Mouse (Mus musculus): ENCODE data around the gene Ubiad1. TPM values are rescaled to one million over a fixed set of nuclear protein-coding genes. Genes with fewer than 3 reads are reported as not detected.

Ubiad1 gene
- polyA plus RNA-seq, 1 experiment, result 14.4 TPM

DNA sequence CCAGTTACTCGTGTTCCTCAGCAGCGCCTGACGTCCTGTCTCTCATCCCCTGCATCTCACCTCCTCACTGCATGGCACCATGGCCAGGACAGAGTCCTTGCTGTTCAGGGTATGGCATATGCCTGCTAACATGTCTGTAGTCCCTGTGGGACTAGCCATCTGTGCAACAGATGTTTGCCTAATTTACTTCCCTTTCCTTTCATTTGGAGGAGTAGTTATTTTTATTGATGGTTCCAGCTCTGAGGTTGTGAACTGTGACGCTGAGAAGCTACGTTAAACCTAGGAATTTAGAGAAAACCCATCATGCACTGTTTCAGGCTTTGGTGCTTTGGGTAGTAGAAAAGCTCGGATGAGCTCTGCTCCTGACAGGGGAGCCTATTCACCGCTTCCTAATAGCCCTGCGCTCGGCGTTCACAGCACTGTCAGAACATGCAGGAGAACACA is 26.8 kb upstream of the Ubiad1 start:
- TF ChIP-seq CTCF (IDR thresholded peaks at IDR 0.05; ENCODE audit: borderline replicate concordance, insufficient read depth, low read length) (no peak), POLR2A (IDR thresholded peaks at IDR 0.05; ENCODE audit: low read depth, low read length) (no peak)
- H3K27ac ChIP-seq (ENCODE audit: insufficient read depth, low read length), result no peak overlapping the region
- H3K4me3 ChIP-seq (ENCODE audit: insufficient read depth, low read length), result no peak overlapping the region

DNA sequence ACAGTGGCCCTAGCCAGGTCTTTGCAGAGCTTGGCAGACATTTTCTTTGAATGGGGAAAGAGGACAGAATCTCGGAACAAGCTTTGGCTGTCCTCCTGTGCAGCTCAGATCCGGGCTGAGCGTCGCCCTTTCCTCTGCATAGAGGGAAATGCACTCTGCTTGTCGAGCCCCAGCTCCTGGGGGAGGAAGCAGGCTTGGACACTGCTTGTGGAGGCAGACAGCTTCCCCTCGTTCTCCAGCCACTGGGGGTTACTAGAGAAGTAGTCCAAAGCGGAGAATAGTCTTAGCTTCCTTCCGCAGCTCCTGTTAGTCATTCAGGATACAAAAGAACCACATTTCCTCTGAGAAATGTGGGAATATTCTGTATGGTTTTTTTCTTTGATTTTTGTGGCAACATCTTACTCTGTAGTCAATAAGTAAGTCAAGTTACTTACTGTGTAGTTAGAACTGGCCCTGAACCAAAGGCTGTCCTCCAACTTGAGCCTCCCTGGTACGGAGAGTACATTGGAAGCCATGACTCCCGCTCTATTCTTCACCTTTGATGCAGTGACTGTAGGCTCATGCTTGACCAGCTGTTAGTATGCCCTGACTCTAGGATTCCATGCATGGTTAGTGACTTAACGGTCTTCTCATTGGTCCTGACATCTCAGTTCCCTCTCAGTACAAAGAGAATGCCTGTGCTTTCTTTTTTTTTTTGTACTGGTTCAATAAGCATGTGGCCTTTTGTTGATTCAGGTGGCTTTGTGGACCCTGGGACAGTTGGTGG is 25.1 kb upstream of the Ubiad1 start:
- Histone ChIP-seq H3K4me3 (ENCODE audit: insufficient read depth, low read length) (no peak overlapping the region), H3K4me1 (ENCODE audit: control insufficient read depth, insufficient read depth, low read length) (no peaks in the 10 kb centered on the region), H3K27ac (ENCODE audit: insufficient read depth, low read length) (no peak overlapping the region)
- no peak for TF ChIP-seq POLR2A (IDR thresholded peaks at IDR 0.05; ENCODE audit: low read depth, low read length)
- TF ChIP-seq CTCF (IDR thresholded peaks at IDR 0.05; ENCODE audit: borderline replicate concordance, insufficient read depth, low read length), result no peak

More for the DNA sequence above, 26.8 kb upstream of the Ubiad1 start:
- H3K4me1 ChIP-seq (ENCODE audit: control insufficient read depth, insufficient read depth, low read length), result no peaks in the 10 kb centered on the region

DNA sequence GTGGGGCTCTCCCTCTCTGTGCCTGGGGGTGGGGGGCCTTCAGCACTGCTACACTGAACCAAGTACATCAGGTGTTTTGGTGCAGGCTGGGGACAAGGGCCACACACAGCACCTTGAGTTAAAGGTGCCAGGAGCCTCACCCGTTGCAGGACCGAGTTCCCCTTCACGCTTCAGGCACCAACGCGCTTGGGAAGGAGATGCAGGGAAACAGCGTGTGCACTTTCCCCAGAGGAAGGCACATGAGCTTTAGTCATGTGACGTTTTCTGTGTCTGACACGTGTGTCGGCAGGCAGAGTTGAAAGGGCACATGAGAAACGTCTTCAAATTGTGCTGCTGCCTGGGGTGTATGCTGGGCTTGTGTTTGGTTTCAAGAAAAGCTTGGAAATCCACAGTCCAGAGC is 23.8 kb upstream of the Ubiad1 start:
- TF ChIP-seq POLR2A (IDR thresholded peaks at IDR 0.05; ENCODE audit: low read depth, low read length) (no peak), CTCF (IDR thresholded peaks at IDR 0.05; ENCODE audit: borderline replicate concordance, insufficient read depth, low read length) (no peak)
- Histone ChIP-seq H3K4me1 (ENCODE audit: control insufficient read depth, insufficient read depth, low read length) (no peaks in the 10 kb centered on the region), H3K4me3 (ENCODE audit: insufficient read depth, low read length) (no peak overlapping the region), H3K27ac (ENCODE audit: insufficient read depth, low read length) (no peak overlapping the region)

DNA sequence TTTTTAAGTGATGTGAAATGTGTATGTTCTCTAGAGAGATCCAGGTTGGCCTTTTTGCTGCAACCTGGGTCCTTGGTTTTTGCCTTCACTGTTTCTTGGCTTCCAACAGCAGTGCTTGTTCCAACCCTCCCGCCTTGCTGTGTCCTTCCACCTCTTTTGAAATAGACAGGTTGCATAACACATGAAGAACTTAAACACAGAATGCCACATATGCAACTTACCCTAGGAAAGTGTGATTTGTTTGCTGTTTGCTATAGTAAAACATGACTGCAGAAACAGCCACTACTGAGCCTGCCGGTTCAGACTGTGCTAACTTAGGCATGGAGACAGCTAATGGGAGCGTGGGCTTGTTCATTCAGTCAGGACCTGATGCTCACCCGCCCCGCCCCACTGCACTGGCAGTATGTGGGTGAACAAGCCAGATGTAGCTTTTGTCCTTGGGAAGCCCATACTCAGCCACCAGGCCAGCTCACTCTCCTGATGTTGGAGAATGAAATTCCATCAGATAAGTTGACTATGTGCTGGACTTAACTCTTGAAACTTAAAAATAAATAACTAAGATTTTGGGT is 22.0 kb upstream of the Ubiad1 start:
- Histone ChIP-seq H3K4me3 (ENCODE audit: insufficient read depth, low read length) (no peak overlapping the region), H3K27ac (ENCODE audit: insufficient read depth, low read length) (no peak overlapping the region), H3K4me1 (ENCODE audit: control insufficient read depth, insufficient read depth, low read length) (no peaks in the 10 kb centered on the region)
- no peak for TF ChIP-seq CTCF (IDR thresholded peaks at IDR 0.05; ENCODE audit: borderline replicate concordance, insufficient read depth, low read length)
- TF ChIP-seq POLR2A (IDR thresholded peaks at IDR 0.05; ENCODE audit: low read depth, low read length), result no peak

DNA sequence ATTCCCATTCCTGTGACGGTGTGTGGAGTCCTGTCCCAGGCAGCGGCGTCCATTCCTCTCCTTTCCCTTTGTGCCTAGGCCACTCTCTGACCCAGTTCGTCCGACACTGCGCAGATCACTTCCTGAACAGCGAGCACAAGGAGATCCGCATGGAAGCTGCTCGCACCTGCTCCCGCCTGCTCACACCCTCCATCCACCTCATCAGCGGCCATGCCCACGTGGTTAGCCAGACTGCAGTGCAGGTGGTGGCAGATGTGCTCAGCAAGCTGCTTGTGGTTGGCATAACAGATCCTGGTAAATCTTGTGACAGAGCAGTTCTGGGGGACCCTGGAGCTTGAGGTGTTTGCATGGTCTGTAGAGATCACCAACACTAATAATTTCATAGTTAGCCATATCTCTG is 20.3 kb upstream of the Ubiad1 start:
- Histone ChIP-seq H3K4me3 (ENCODE audit: insufficient read depth, low read length) (no peak overlapping the region), H3K27ac (ENCODE audit: insufficient read depth, low read length) (no peak overlapping the region), H3K4me1 (ENCODE audit: control insufficient read depth, insufficient read depth, low read length) (no peaks in the 10 kb centered on the region)
- TF ChIP-seq POLR2A (IDR thresholded peaks at IDR 0.05; ENCODE audit: low read depth, low read length), result no peak
- TF ChIP-seq CTCF (IDR thresholded peaks at IDR 0.05; ENCODE audit: borderline replicate concordance, insufficient read depth, low read length), result no peak

GRCm38 (mm10) chr4:148464301-148464700 is 19.7 kb upstream of the Ubiad1 start:
- no peaks in the 10 kb centered on the region for H3K4me1 ChIP-seq (ENCODE audit: control insufficient read depth, insufficient read depth, low read length)
- TF ChIP-seq CTCF (IDR thresholded peaks at IDR 0.05; ENCODE audit: borderline replicate concordance, insufficient read depth, low read length), result no peak
- TF ChIP-seq POLR2A (IDR thresholded peaks at IDR 0.05; ENCODE audit: low read depth, low read length), result no peak
- H3K4me3 ChIP-seq (ENCODE audit: insufficient read depth, low read length), result no peak overlapping the region
- no peak overlapping the region for H3K27ac ChIP-seq (ENCODE audit: insufficient read depth, low read length)

DNA sequence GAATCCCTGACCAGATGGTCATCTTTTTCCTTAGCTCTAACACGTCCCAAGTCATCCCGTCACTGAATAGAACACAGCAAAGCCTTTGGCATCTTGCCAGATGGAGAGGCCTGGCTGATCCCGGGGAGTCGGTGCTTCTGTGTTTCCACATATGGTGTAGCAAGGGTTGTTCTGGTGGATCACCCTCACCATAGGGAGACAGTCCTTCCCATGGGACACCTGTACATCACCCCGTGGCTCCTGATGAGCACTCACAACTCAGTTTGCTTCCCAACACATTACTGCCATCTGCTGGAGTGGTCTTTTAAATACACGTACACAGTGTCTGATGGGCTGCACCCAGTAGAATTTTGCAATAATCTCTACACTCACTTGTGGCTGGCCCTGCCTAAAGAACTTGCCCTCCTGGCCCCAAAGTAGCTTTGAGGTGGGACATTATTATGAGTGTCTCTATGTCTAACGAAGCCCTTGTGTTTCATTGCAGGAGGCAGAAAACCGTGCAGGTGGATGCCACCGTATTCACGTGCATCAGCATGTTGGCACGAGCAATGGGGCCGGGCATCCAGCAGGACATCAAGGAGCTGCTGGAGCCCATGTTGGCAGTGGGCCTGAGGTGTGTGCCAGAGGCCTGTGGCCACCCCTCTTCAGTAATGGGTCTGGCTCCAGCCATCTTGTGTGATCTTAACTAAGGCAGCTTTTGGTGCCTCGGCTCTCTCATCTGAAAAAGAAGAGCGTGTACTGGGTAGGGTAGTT is 18.8 kb upstream of the Ubiad1 start:
- no peak overlapping the region for H3K27ac ChIP-seq (ENCODE audit: insufficient read depth, low read length)
- TF ChIP-seq POLR2A (IDR thresholded peaks at IDR 0.05; ENCODE audit: low read depth, low read length) (no peak), CTCF (IDR thresholded peaks at IDR 0.05; ENCODE audit: borderline replicate concordance, insufficient read depth, low read length) (0 out of 2 replicates have a peak, but pooled peaks have one; percentile 6)
- H3K4me1 ChIP-seq (ENCODE audit: control insufficient read depth, insufficient read depth, low read length), result no peaks in the 10 kb centered on the region
- H3K4me3 ChIP-seq (ENCODE audit: insufficient read depth, low read length), result no peak overlapping the region

- H3K4me1 ChIP-seq (ENCODE audit: control insufficient read depth, insufficient read depth, low read length), result no peaks in the 10 kb centered on the region
- H3K27ac ChIP-seq (ENCODE audit: insufficient read depth, low read length), result no peak overlapping the region
- H3K4me3 ChIP-seq (ENCODE audit: insufficient read depth, low read length), result no peak overlapping the region
- no peak for TF ChIP-seq CTCF (IDR thresholded peaks at IDR 0.05; ENCODE audit: borderline replicate concordance, insufficient read depth, low read length)
- TF ChIP-seq POLR2A (IDR thresholded peaks at IDR 0.05; ENCODE audit: low read depth, low read length), result no peak
Observed at GRCm38 (mm10) chr4:148462717-148463116, 18.1 kb upstream of the Ubiad1 start.

DNA sequence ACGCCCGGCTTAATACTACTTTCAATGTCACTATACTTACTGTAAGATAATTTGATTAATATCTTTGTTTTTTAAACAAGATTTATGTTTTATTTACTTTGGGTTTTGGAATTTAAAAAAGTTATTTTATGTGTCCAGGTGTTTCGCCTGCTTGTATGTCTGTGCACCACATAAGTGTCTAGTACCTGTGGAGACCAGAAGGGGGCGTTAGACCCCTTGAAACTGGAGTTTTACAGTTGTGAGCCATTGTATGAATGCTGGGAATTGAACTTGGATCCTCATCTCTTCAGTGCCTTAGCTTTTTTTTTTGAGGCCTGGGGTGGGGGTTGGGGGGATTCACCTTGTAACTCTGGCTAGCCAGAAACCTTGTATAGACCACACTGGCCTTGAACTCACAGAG is 17.2 kb upstream of the Ubiad1 start:
- H3K4me3 ChIP-seq (ENCODE audit: insufficient read depth, low read length), result no peak overlapping the region
- H3K27ac ChIP-seq (ENCODE audit: insufficient read depth, low read length), result no peak overlapping the region
- H3K4me1 ChIP-seq (ENCODE audit: control insufficient read depth, insufficient read depth, low read length), result no peaks in the 10 kb centered on the region
- TF ChIP-seq CTCF (IDR thresholded peaks at IDR 0.05; ENCODE audit: borderline replicate concordance, insufficient read depth, low read length) (no peak), POLR2A (IDR thresholded peaks at IDR 0.05; ENCODE audit: low read depth, low read length) (no peak)

Data from embryonic fibroblast, embryonic 13.5 days (primary cell).